Mouse (Mus musculus): ENCODE measurements at regions not wholly inside any gene's neighbourhood (a gene's known extent, or its start where the extent isn't known, plus 50 kb on each side); places are given as distances from the start of the nearest gene placed in this dataset.

- no peak for DNase-seq (ENCODE audit: low spot score in 2 of 2)
Measured at GRCm38 (mm10) chr8:60838526-60838925, 51.7 kb upstream of the Hpf1 start.
